In the genomic region with DNA sequence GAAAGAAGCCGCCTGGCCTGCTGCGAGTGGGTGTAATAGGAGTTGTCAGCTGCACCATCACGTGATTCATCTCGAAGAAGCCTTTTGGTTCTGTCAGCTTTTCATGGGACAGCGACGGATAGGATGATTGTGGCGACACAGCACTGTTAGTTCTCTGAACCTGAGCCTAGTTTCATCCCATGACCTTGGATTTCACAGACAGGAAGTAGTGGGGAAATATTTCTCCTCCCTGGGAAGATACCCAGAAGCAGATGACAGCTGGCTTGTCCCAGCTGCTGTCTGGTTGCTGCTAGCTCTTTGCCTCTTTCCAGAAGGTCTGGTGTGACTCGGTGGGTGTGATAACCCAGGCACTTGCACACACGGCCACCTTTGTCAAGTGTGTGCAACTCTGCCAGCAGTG, we compare ENCODE assay signal across 11 mouse cellular contexts. TPM values are rescaled to one million over a fixed set of nuclear protein-coding genes. Genes with fewer than 3 reads are reported as not detected.
A peak's percentile ranks its signal among the peaks of the same experiment; 100 is the strongest.
DNase-seq lines count a peak whose midpoint lies in the region; ATAC-seq and TF ChIP-seq lines count a peak whose summit lies in the region.
"Had no signal": no experiment of that assay in that cellular context is flagged by ENCODE, and none has a peak within 500 bp of the region (broad histone marks: within the 10 kb centered on the region; RNA-seq: fewer than 3 reads in every experiment).

No protein-coding gene starts in this region.

- H3K9me3 ChIP-seq in liver, embryonic 11.5 days (ENCODE audit: control insufficient read depth, low read length) = no peaks in the 10 kb centered on the region
- no peaks in the 10 kb centered on the region for H3K9me3 ChIP-seq in heart, embryonic 13.5 days
- no peaks in the 10 kb centered on the region for H3K9me3 ChIP-seq in kidney, postnatal 0 days (replicated peaks; ENCODE audit: low read length)
- H3K9me3 ChIP-seq in hindbrain, embryonic 13.5 days = no peaks in the 10 kb centered on the region
- H3K9me3 ChIP-seq: embryonic facial prominence, embryonic 13.5 days; hindbrain, embryonic 15.5 days; liver, embryonic 13.5 days had no signal

- peaks cover 6% of the 10 kb centered on the region for H3K4me1 ChIP-seq in liver, adult 2 months (ENCODE audit: control insufficient read depth, insufficient read depth, low read length)
- peaks cover 24% of the 10 kb centered on the region for H3K4me1 ChIP-seq in liver, embryonic 11.5 days (replicated peaks; ENCODE audit: control insufficient read depth, insufficient read depth, low read length)
- H3K4me1 ChIP-seq in heart, embryonic 13.5 days = peaks cover 36% of the 10 kb centered on the region
- peaks cover 14% of the 10 kb centered on the region for H3K4me1 ChIP-seq in kidney, postnatal 0 days (replicated peaks; ENCODE audit: insufficient read depth, low read length)
- H3K4me1 ChIP-seq in small intestine, adult 2 months (ENCODE audit: control insufficient read depth, insufficient read depth, insufficient read length, low read length) = peaks cover 25% of the 10 kb centered on the region
- peaks cover 3% of the 10 kb centered on the region; the same call in 1 of the 2 replicates for H3K4me1 ChIP-seq in hindbrain, embryonic 13.5 days (replicated peaks)
- H3K4me1 ChIP-seq: hindbrain, embryonic 15.5 days had no signal

- H3K4me2 ChIP-seq in liver, embryonic 11.5 days = no peak overlapping the region
- no peak overlapping the region for H3K4me2 ChIP-seq in heart, embryonic 13.5 days
- H3K4me2 ChIP-seq in kidney, postnatal 0 days (ENCODE audit: low read length) = no peak overlapping the region
- H3K4me2 ChIP-seq in hindbrain, embryonic 13.5 days = no peak overlapping the region
- H3K4me2 ChIP-seq: embryonic facial prominence, embryonic 13.5 days; hindbrain, embryonic 15.5 days; liver, embryonic 13.5 days had no signal

- no peaks in the 10 kb centered on the region for H3K79me2 ChIP-seq in liver, adult 2 months (ENCODE audit: control insufficient read depth, insufficient read depth, low read length)

- TF ChIP-seq POLR2A in liver, adult 2 months (IDR thresholded peaks at IDR 0.05; ENCODE audit: extremely low read depth, insufficient read depth, low read length) = no peak
- no peak for TF ChIP-seq POLR2A in small intestine, adult 2 months (IDR thresholded peaks at IDR 0.05; ENCODE audit: low read depth, low read length)

- ATAC-seq in liver, embryonic 11.5 days (replicated peaks; ENCODE audit: low FRiP score) = no peak
- ATAC-seq in heart, embryonic 13.5 days (ENCODE audit: extremely low read depth, insufficient number of reproducible peaks, low FRiP score, low TSS enrichment) = no peak
- ATAC-seq in kidney, postnatal 0 days (replicated peaks; ENCODE audit: low FRiP score, low read depth) = no peak
- ATAC-seq in megakaryocyte-erythroid progenitor cell, adult 5-6 weeks (replicated peaks; ENCODE audit: low FRiP score, low TSS enrichment, poor library complexity, severe bottlenecking) = no peak
- ATAC-seq in hindbrain, embryonic 13.5 days (ENCODE audit: low FRiP score) = no peak

- peak; percentile 53 for DNase-seq in liver, adult 2 months (ENCODE audit: extremely low read depth, low read depth, low spot score)
- DNase-seq in liver, embryonic 11.5 days (ENCODE audit: low spot score) = no peak
- DNase-seq in kidney, postnatal 0 days (ENCODE audit: low spot score) = peak; percentile 70
- no peak for DNase-seq in cerebellum, adult 9-10 months
- DNase-seq: liver, embryonic 13.5 days had no signal

- H3K27ac ChIP-seq in liver, adult 2 months (replicated peaks; ENCODE audit: insufficient read depth, low read depth, low read length) = 0 out of 2 replicates have a peak overlapping the region, but pooled peaks have one; percentile 13
- no peak overlapping the region for H3K27ac ChIP-seq in liver, embryonic 11.5 days (ENCODE audit: low read depth, low read length)
- H3K27ac ChIP-seq in heart, embryonic 13.5 days (replicated peaks) = peak overlapping the region; percentile 48
- H3K27ac ChIP-seq in kidney, postnatal 0 days = peak overlapping the region; percentile 58; the same call in 1 of the 2 replicates
- H3K27ac ChIP-seq in small intestine, adult 2 months (ENCODE audit: insufficient read depth, low read depth, low read length) = peak overlapping the region; percentile 56
- no peak overlapping the region for H3K27ac ChIP-seq in hindbrain, embryonic 13.5 days
- H3K27ac ChIP-seq: embryonic facial prominence, embryonic 13.5 days; hindbrain, embryonic 15.5 days; liver, embryonic 13.5 days had no signal

- no peaks in the 10 kb centered on the region for H3K27me3 ChIP-seq in liver, adult 2 months (ENCODE audit: control insufficient read depth, insufficient read depth, low read length)
- no peaks in the 10 kb centered on the region for H3K27me3 ChIP-seq in liver, embryonic 11.5 days (replicated peaks; ENCODE audit: control insufficient read depth, insufficient read depth, low read length)
- no peaks in the 10 kb centered on the region for H3K27me3 ChIP-seq in heart, embryonic 13.5 days (replicated peaks)
- H3K27me3 ChIP-seq in kidney, postnatal 0 days (ENCODE audit: insufficient read depth, low read length) = no peaks in the 10 kb centered on the region
- H3K27me3 ChIP-seq in small intestine, adult 2 months (ENCODE audit: control insufficient read depth, insufficient read depth, low read length) = no peaks in the 10 kb centered on the region
- H3K27me3 ChIP-seq in hindbrain, embryonic 13.5 days = no peaks in the 10 kb centered on the region
- H3K27me3 ChIP-seq: hindbrain, embryonic 15.5 days; liver, embryonic 13.5 days had no signal

- no peak overlapping the region for H3K4me3 ChIP-seq in liver, adult 2 months (ENCODE audit: insufficient read depth, low read depth, low read length)
- H3K4me3 ChIP-seq in liver, embryonic 11.5 days (ENCODE audit: low read depth, low read length) = no peak overlapping the region
- no peak overlapping the region for H3K4me3 ChIP-seq in heart, embryonic 13.5 days
- H3K4me3 ChIP-seq in kidney, postnatal 0 days (replicated peaks; ENCODE audit: low read depth, low read length) = no peak overlapping the region
- H3K4me3 ChIP-seq in small intestine, adult 2 months (ENCODE audit: low read depth, low read length) = no peak overlapping the region
- no peak overlapping the region for H3K4me3 ChIP-seq in hindbrain, embryonic 13.5 days
- H3K4me3 ChIP-seq: embryonic facial prominence, embryonic 13.5 days; hindbrain, embryonic 15.5 days; liver, embryonic 13.5 days had no signal

- H3K36me3 ChIP-seq in liver, adult 2 months (ENCODE audit: control insufficient read depth, insufficient read depth, low read length) = no peaks in the 10 kb centered on the region
- no peaks in the 10 kb centered on the region for H3K36me3 ChIP-seq in liver, embryonic 11.5 days (ENCODE audit: control insufficient read depth, insufficient read depth, low read length)
- H3K36me3 ChIP-seq in heart, embryonic 13.5 days = no peaks in the 10 kb centered on the region
- no peaks in the 10 kb centered on the region for H3K36me3 ChIP-seq in kidney, postnatal 0 days (ENCODE audit: insufficient read depth, low read length)
- no peaks in the 10 kb centered on the region for H3K36me3 ChIP-seq in small intestine, adult 2 months (ENCODE audit: control insufficient read depth, insufficient read depth, low read length)
- no peaks in the 10 kb centered on the region for H3K36me3 ChIP-seq in hindbrain, embryonic 13.5 days
- H3K36me3 ChIP-seq: embryonic facial prominence, embryonic 13.5 days; hindbrain, embryonic 15.5 days; liver, embryonic 13.5 days had no signal

- TF ChIP-seq CTCF in liver, adult 2 months (IDR thresholded peaks at IDR 0.05; ENCODE audit: low read depth, low read length) = no peak
- TF ChIP-seq CTCF in kidney, postnatal 0 days (IDR thresholded peaks at IDR 0.05; ENCODE audit: low read depth) = no peak
- no peak for TF ChIP-seq CTCF in small intestine, adult 2 months (IDR thresholded peaks at IDR 0.05; ENCODE audit: extremely low read depth, insufficient read length, insufficient replicate concordance, low read depth, low read length)

- no peak overlapping the region for H3K9ac ChIP-seq in liver, adult 2 months (ENCODE audit: low read depth, low read length)
- H3K9ac ChIP-seq in liver, embryonic 11.5 days (ENCODE audit: low read depth, low read length) = no peak overlapping the region
- H3K9ac ChIP-seq in heart, embryonic 13.5 days = peak overlapping the region; percentile 28; the same call in 1 of the 2 replicates
- no peak overlapping the region for H3K9ac ChIP-seq in kidney, postnatal 0 days (ENCODE audit: low read depth, low read length)
- H3K9ac ChIP-seq in hindbrain, embryonic 13.5 days = no peak overlapping the region
- H3K9ac ChIP-seq: embryonic facial prominence, embryonic 13.5 days; hindbrain, embryonic 15.5 days; liver, embryonic 13.5 days had no signal

- 42% methylated on average over 9 of the region's 9 CpGs for WGBS in liver, adult 2 months
- 63% methylated on average over 9 of the region's 9 CpGs for WGBS in liver, embryonic 11.5 days
- WGBS in heart, embryonic 13.5 days = 57% methylated on average over 9 of the region's 9 CpGs
- WGBS in kidney, postnatal 0 days = 52% methylated on average over 9 of the region's 9 CpGs
- WGBS in small intestine, adult 2 months = 25% methylated on average over 9 of the region's 9 CpGs
- 82% methylated on average over 9 of the region's 9 CpGs for WGBS in hindbrain, embryonic 13.5 days

RNA-seq across cellular contexts. Expression of a gene that starts 39.0 kb away (rescaled TPM):
- total RNA-seq in liver, adult 2 months (2014; rRNA removed) = 6.6 and 20.5 TPM in 2 replicates
- polyA plus RNA-seq in liver, adult 2 months (2012; rRNA removed) = 4.0 and 4.4 TPM in 2 replicates
- 1.5 and 2.6 TPM in 2 replicates for polyA plus RNA-seq in liver, embryonic 11.5 days (2014; fragmentation: Nextera tagmentation; extraction: Ambion mirVana)
- 35.6 and 36.8 TPM in 2 replicates for polyA plus RNA-seq in heart, embryonic 13.5 days (2015; fragmentation: Nextera tagmentation; extraction: Ambion mirVana)
- polyA plus RNA-seq in kidney, postnatal 0 days (2015; fragmentation: Nextera tagmentation; extraction: Ambion mirVana) = 14.3 and 18.4 TPM in 2 replicates
- polyA plus RNA-seq in small intestine, adult 2 months (2012; rRNA removed) = 19.5 and 32.6 TPM in 2 replicates
- not detected in 2 replicates for total RNA-seq in megakaryocyte-erythroid progenitor cell, adult 5-6 weeks (2014; fragmentation: Nextera tagmentation)
- not detected in 2 replicates for total RNA-seq in megakaryocyte-erythroid progenitor cell, adult 5-6 weeks (2017)
- 3.2 and 3.8 TPM in 2 replicates for polyA plus RNA-seq in hindbrain, embryonic 13.5 days (2015; fragmentation: Nextera tagmentation; extraction: Ambion mirVana)

Comparison
In these comparisons a context has a peak if more than half of its experiments do, and no peak if none do; other contexts are left out.
1. DNase-seq: peak in liver, adult 2 months (single experiment) and kidney, postnatal 0 days (single experiment); none in liver, embryonic 11.5 days (single experiment) and cerebellum, adult 9-10 months (single experiment).
2. H3K27ac ChIP-seq: peak in liver, adult 2 months (single experiment), heart, embryonic 13.5 days (single experiment), kidney, postnatal 0 days (single experiment) and small intestine, adult 2 months (single experiment); none in liver, embryonic 11.5 days (single experiment) and hindbrain, embryonic 13.5 days (single experiment).